Mouse (Mus musculus) kidney, embryonic 14.5 days (tissue): ENCODE data around the gene Rad51b. TPM values are rescaled to one million over a fixed set of nuclear protein-coding genes. Genes with fewer than 3 reads are reported as not detected.

Experiments used
- ATAC-seq: fragments of 200-750 bp; cut with Nextera tagmentation; 2 replicates; pipeline ENCODE4 v1.8.0; 2017; ENCODE audit warnings: moderate number of reproducible peaks, mild to moderate bottlenecking, moderate TSS enrichment, moderate library complexity; ENCODE audit not compliant: low FRiP score, low TSS enrichment
- H3K27ac ChIP-seq: fragments of 300-500 bp; sonication (generic); 2 replicates; pipeline ENCODE4 v1.5.1; 2014; ENCODE audit warnings: low read depth, mild to moderate bottlenecking, low read length, moderate library complexity, mixed read lengths
- H3K27me3 ChIP-seq: fragments of 300-500 bp; sonication (generic); 2 replicates; pipeline ENCODE4 v1.6.1; 2014; ENCODE audit warnings: mild to moderate bottlenecking, low read length; ENCODE audit not compliant: control insufficient read depth, insufficient read depth
- H3K36me3 ChIP-seq: fragments of 300-500 bp; sonication (generic); 2 replicates; pipeline ENCODE4 v1.6.1; 2014; ENCODE audit warnings: low read length, mixed read lengths; ENCODE audit not compliant: control insufficient read depth, insufficient read depth
- H3K4me1 ChIP-seq: fragments of 300-500 bp; sonication (generic); 2 replicates; pipeline ENCODE4 v1.6.1; 2014; ENCODE audit warnings: low read length, mixed read lengths; ENCODE audit not compliant: control insufficient read depth, insufficient read depth
- H3K4me2 ChIP-seq: fragments of 300-500 bp; sonication (generic); replicated peaks from 2 replicates; pipeline ENCODE4 v1.6.1; 2014; ENCODE audit warnings: low read depth, mild to moderate bottlenecking, low read length
- H3K4me3 ChIP-seq: fragments of 300-500 bp; sonication (generic); 2 replicates; pipeline ENCODE4 v1.5.1; 2014; ENCODE audit warnings: mild to moderate bottlenecking, low read length
- H3K9ac ChIP-seq: fragments of 300-500 bp; sonication (generic); 2 replicates; pipeline ENCODE4 v1.6.1; 2014; ENCODE audit warnings: low read depth, mild to moderate bottlenecking, low read length, moderate library complexity
- H3K9me3 ChIP-seq: fragments of 300-500 bp; sonication (generic); 2 replicates; pipeline ENCODE4 v1.6.1; 2016; ENCODE audit warnings: low read length; ENCODE audit not compliant: control insufficient read depth
- WGBS: fragments of 180-500 bp; shearing (Covaris S2); extraction: QIAGEN DNeasy Blood & Tissue Kit; methylation state at CpG from one replicate; pipeline ENCODE4 v1.1.7; 2014; 5-methylcytosine and 5-hydroxymethylcytosine counted together
- polyA plus RNA-seq: library from polyadenylated mRNA; unstranded; fragments of >200 nt; fragmentation: Nextera tagmentation; extraction: Ambion mirVana; gene quantifications from 2 replicates; pipeline ENCODE4 v1.2.1, GENCODE M21; 2014

The Rad51b gene
- polyA plus RNA-seq, 1 experiment from 2014 or later: 7.2 TPM

GRCm38 (mm10) chr12:79403992-79404391, 106.9 kb downstream of the Rad51b start:
- WGBS: 76% methylated on average over 3 of the region's 3 CpGs
- Histone ChIP-seq H3K27ac (no peak overlapping the region), H3K4me1 (no peaks in the 10 kb centered on the region), H3K27me3 (no peaks in the 10 kb centered on the region), H3K9me3 (no peaks in the 10 kb centered on the region), H3K4me3 (no peak overlapping the region), H3K4me2 (no peak overlapping the region), H3K36me3 (no peaks in the 10 kb centered on the region), H3K9ac (no peak overlapping the region)
- no peak for ATAC-seq

- Histone ChIP-seq H3K4me1 (no peaks in the 10 kb centered on the region), H3K27me3 (no peaks in the 10 kb centered on the region), H3K4me2 (no peak overlapping the region), H3K9ac (no peak overlapping the region), H3K27ac (no peak overlapping the region), H3K36me3 (no peaks in the 10 kb centered on the region), H3K4me3 (no peak overlapping the region), H3K9me3 (no peaks in the 10 kb centered on the region)
- WGBS: 22% methylated on average over 1 of the region's 1 CpGs
- no peak for ATAC-seq
Measured at GRCm38 (mm10) chr12:79404494-79404893, 107.4 kb downstream of the Rad51b start.

- Histone ChIP-seq H3K9me3 (no peaks in the 10 kb centered on the region), H3K4me1 (no peaks in the 10 kb centered on the region), H3K4me3 (no peak overlapping the region), H3K27me3 (no peaks in the 10 kb centered on the region), H3K27ac (no peak overlapping the region), H3K4me2 (no peak overlapping the region), H3K9ac (no peak overlapping the region), H3K36me3 (no peaks in the 10 kb centered on the region)
- WGBS: 82% methylated on average over 2 of the region's 2 CpGs
- no peak for ATAC-seq
Measured at GRCm38 (mm10) chr12:79408677-79409076, 111.6 kb downstream of the Rad51b start.

GRCm38 (mm10) chr12:79409126-79409860, 112.2 kb downstream of the Rad51b start:
- Histone ChIP-seq H3K9ac (no peak overlapping the region), H3K36me3 (no peaks in the 10 kb centered on the region), H3K9me3 (no peaks in the 10 kb centered on the region), H3K4me2 (no peak overlapping the region), H3K27ac (no peak overlapping the region), H3K27me3 (no peaks in the 10 kb centered on the region), H3K4me3 (no peak overlapping the region), H3K4me1 (no peaks in the 10 kb centered on the region)
- no peak for ATAC-seq
- WGBS: 65% methylated on average over 4 of the region's 4 CpGs

GRCm38 (mm10) chr12:79412894-79413507, 115.9 kb downstream of the Rad51b start:
- Histone ChIP-seq H3K4me3 (no peak overlapping the region), H3K9ac (no peak overlapping the region), H3K4me1 (no peaks in the 10 kb centered on the region), H3K36me3 (no peaks in the 10 kb centered on the region), H3K27me3 (no peaks in the 10 kb centered on the region), H3K27ac (no peak overlapping the region), H3K9me3 (no peaks in the 10 kb centered on the region), H3K4me2 (no peak overlapping the region)
- WGBS: 78% methylated on average over 8 of the region's 8 CpGs
- no peak for ATAC-seq

GRCm38 (mm10) chr12:79417360-79417759, 120.3 kb downstream of the Rad51b start:
- H3K9me3 ChIP-seq: no peaks in the 10 kb centered on the region
- WGBS: 83% methylated on average over 6 of the region's 6 CpGs
- ATAC-seq: no peak
- no peaks in the 10 kb centered on the region for H3K36me3 ChIP-seq
- H3K27ac ChIP-seq: no peak overlapping the region
- H3K9ac ChIP-seq: no peak overlapping the region
- no peaks in the 10 kb centered on the region for H3K27me3 ChIP-seq
- no peak overlapping the region for H3K4me2 ChIP-seq
- H3K4me1 ChIP-seq: no peaks in the 10 kb centered on the region
- H3K4me3 ChIP-seq: no peak overlapping the region

- no peak overlapping the region for H3K27ac ChIP-seq
- no peak overlapping the region for H3K4me2 ChIP-seq
- H3K9me3 ChIP-seq: no peaks in the 10 kb centered on the region
- H3K9ac ChIP-seq: no peak overlapping the region
- WGBS: 50% methylated on average over 6 of the region's 6 CpGs
- no peaks in the 10 kb centered on the region for H3K27me3 ChIP-seq
- no peak for ATAC-seq
- no peaks in the 10 kb centered on the region for H3K36me3 ChIP-seq
- no peak overlapping the region for H3K4me3 ChIP-seq
- H3K4me1 ChIP-seq: no peaks in the 10 kb centered on the region
Measured at GRCm38 (mm10) chr12:79420605-79421004, 123.5 kb downstream of the Rad51b start.

GRCm38 (mm10) chr12:79429507-79430291, 132.6 kb downstream of the Rad51b start:
- 0 out of 2 replicates have a peak overlapping the region, but pooled peaks have one; percentile 5 for H3K27ac ChIP-seq
- ATAC-seq: no peak
- 52% methylated on average over 7 of the region's 7 CpGs for WGBS

GRCm38 (mm10) chr12:79431138-79431537, 134.1 kb downstream of the Rad51b start:
- H3K4me3 ChIP-seq: no peak overlapping the region
- peaks cover 8% of the 10 kb centered on the region; the same call in 1 of the 2 replicates for H3K4me1 ChIP-seq
- no peak for ATAC-seq
- no peaks in the 10 kb centered on the region for H3K36me3 ChIP-seq
- H3K27me3 ChIP-seq: no peaks in the 10 kb centered on the region
- H3K9me3 ChIP-seq: no peaks in the 10 kb centered on the region
- no peak overlapping the region for H3K27ac ChIP-seq
- WGBS: 45% methylated on average over 4 of the region's 4 CpGs
- H3K4me2 ChIP-seq: no peak overlapping the region
- no peak overlapping the region for H3K9ac ChIP-seq

More at GRCm38 (mm10) chr12:79429507-79430291, 132.6 kb downstream of the Rad51b start:
- no peaks in the 10 kb centered on the region for H3K36me3 ChIP-seq
- H3K4me1 ChIP-seq: peaks cover 8% of the 10 kb centered on the region; the same call in 1 of the 2 replicates
- H3K9ac ChIP-seq: no peak overlapping the region
- H3K9me3 ChIP-seq: no peaks in the 10 kb centered on the region
- no peak overlapping the region for H3K4me2 ChIP-seq
- H3K27me3 ChIP-seq: no peaks in the 10 kb centered on the region
- no peak overlapping the region for H3K4me3 ChIP-seq
